Mouse (Mus musculus) intestine, embryonic 15.5 days (tissue): ENCODE measurements at regions not wholly inside any gene's neighbourhood (a gene's known extent, or its start where the extent isn't known, plus 50 kb on each side); places are given as distances from the start of the nearest gene placed in this dataset.

Experiments used
- ATAC-seq: fragments of 200-750 bp; cut with Nextera tagmentation; 2 replicates; pipeline ENCODE4 v1.8.0; 2017; ENCODE audit warnings: moderate TSS enrichment, moderate library complexity
- H3K27ac ChIP-seq: fragments of 300-500 bp; sonication (generic); 2 replicates; pipeline ENCODE4 v1.5.1; 2015; ENCODE audit warnings: mild to moderate bottlenecking, inconsistent platforms
- H3K27me3 ChIP-seq: fragments of 300-500 bp; sonication (generic); replicated peaks from 2 replicates; pipeline ENCODE4 v1.6.1; 2015; ENCODE audit warnings: inconsistent platforms
- H3K36me3 ChIP-seq: fragments of 300-500 bp; sonication (generic); 2 replicates; pipeline ENCODE4 v1.6.1; 2015; ENCODE audit warnings: inconsistent platforms
- H3K4me1 ChIP-seq: fragments of 300-500 bp; sonication (generic); replicated peaks from 2 replicates; pipeline ENCODE4 v1.6.1; 2015; ENCODE audit warnings: inconsistent platforms
- H3K4me2 ChIP-seq: fragments of 300-500 bp; sonication (generic); replicated peaks from 2 replicates; pipeline ENCODE4 v1.6.1; 2015; ENCODE audit warnings: mild to moderate bottlenecking, inconsistent platforms
- H3K4me3 ChIP-seq: fragments of 300-500 bp; sonication (generic); replicated peaks from 2 replicates; pipeline ENCODE4 v1.5.1; 2015; ENCODE audit warnings: inconsistent platforms
- H3K9ac ChIP-seq: fragments of 300-500 bp; sonication (generic); 2 replicates; pipeline ENCODE4 v1.6.1; 2015; ENCODE audit warnings: inconsistent platforms
- H3K9me3 ChIP-seq: fragments of 300-500 bp; sonication (generic); 2 replicates; pipeline ENCODE4 v1.6.1; 2016; ENCODE audit warnings: inconsistent platforms
- WGBS: fragments of 180-500 bp; shearing (Covaris S2); methylation state at CpG from one replicate; pipeline ENCODE4 v1.1.7; 2015; 5-methylcytosine and 5-hydroxymethylcytosine counted together

GRCm38 (mm10) chr15:67284941-67285340, 784.2 kb upstream of the Lrrc6 start:
- Histone ChIP-seq H3K4me2 (no peak overlapping the region), H3K27ac (no peak overlapping the region), H3K4me3 (no peak overlapping the region), H3K4me1 (no peaks in the 10 kb centered on the region), H3K27me3 (no peaks in the 10 kb centered on the region), H3K9ac (no peak overlapping the region), H3K36me3 (no peaks in the 10 kb centered on the region), H3K9me3 (no peaks in the 10 kb centered on the region)
- 64% methylated on average over 4 of the region's 4 CpGs for WGBS
- ATAC-seq = no peak

- Histone ChIP-seq H3K36me3 (no peaks in the 10 kb centered on the region), H3K27ac (no peak overlapping the region), H3K9me3 (no peaks in the 10 kb centered on the region), H3K27me3 (no peaks in the 10 kb centered on the region), H3K9ac (no peak overlapping the region), H3K4me3 (no peak overlapping the region), H3K4me2 (no peak overlapping the region), H3K4me1 (no peaks in the 10 kb centered on the region)
- no peak for ATAC-seq
- WGBS = 60% methylated on average over 3 of the region's 3 CpGs
Measured at GRCm38 (mm10) chr15:67283275-67283972, 782.7 kb upstream of the Lrrc6 start.

DNA sequence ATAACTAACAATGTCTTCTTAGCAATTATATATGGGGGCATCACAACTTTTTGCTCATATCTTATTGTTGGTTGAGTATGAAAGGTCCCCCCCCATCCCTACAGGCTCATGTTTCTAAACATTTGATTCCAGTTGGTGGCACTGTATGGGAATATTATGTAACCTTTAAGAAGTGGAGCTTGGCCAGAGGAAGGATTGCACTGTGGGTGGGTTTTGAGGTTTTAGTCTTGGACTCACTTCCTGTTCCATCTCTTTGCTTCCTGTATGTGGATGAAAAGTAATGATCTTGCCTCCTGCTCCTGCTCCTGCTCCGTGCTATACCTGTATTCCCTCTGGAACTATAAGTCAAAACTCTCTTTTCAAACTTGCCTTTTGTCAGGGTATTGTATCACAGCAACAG, 778.2 kb upstream of the Lrrc6 start:
- WGBS = 80% methylated on average over 1 of the region's 1 CpGs
- Histone ChIP-seq H3K27ac (no peak overlapping the region), H3K4me1 (no peaks in the 10 kb centered on the region), H3K27me3 (no peaks in the 10 kb centered on the region), H3K36me3 (no peaks in the 10 kb centered on the region), H3K4me3 (no peak overlapping the region), H3K4me2 (no peak overlapping the region), H3K9ac (no peak overlapping the region), H3K9me3 (no peaks in the 10 kb centered on the region)
- no peak for ATAC-seq

- no peak for ATAC-seq
- H3K4me3 ChIP-seq = no peak overlapping the region
- no peaks in the 10 kb centered on the region for H3K4me1 ChIP-seq
- no peak overlapping the region for H3K4me2 ChIP-seq
- no peaks in the 10 kb centered on the region for H3K36me3 ChIP-seq
- no peak overlapping the region for H3K9ac ChIP-seq
- H3K27ac ChIP-seq = no peak overlapping the region
- no peaks in the 10 kb centered on the region for H3K27me3 ChIP-seq
- no peaks in the 10 kb centered on the region for H3K9me3 ChIP-seq
Measured at GRCm38 (mm10) chr15:67275058-67275457, 774.3 kb upstream of the Lrrc6 start.

GRCm38 (mm10) chr15:67272397-67272796, 771.7 kb upstream of the Lrrc6 start:
- no peak for ATAC-seq
- WGBS = 94% methylated on average over 2 of the region's 2 CpGs

DNA sequence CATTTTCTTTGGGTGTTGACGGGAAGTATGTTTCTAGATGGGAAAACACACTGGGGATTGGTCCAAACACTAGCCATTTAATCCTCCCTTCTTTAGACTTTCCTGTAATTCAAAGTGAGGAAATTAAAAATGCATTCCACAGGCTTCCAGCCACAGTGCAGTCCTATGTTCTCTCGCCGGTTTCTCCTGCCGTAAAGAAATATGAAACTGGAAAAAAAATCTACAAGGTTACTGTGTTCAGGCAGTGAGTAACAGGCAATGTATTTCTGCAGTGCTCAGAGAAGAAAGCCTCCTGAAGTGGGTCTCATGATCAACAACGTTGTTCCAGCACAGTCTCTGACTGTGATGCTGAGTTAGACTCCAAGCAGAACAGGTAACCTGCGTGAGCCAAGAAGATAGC, 763.0 kb upstream of the Lrrc6 start:
- Histone ChIP-seq H3K4me2 (no peak overlapping the region), H3K27ac (no peak overlapping the region), H3K9me3 (no peaks in the 10 kb centered on the region), H3K36me3 (no peaks in the 10 kb centered on the region), H3K27me3 (no peaks in the 10 kb centered on the region), H3K4me1 (no peaks in the 10 kb centered on the region), H3K4me3 (no peak overlapping the region), H3K9ac (no peak overlapping the region)
- 68% methylated on average over 6 of the region's 6 CpGs for WGBS
- no peak for ATAC-seq

More at GRCm38 (mm10) chr15:67272397-67272796, 771.7 kb upstream of the Lrrc6 start:
- Histone ChIP-seq H3K9me3 (no peaks in the 10 kb centered on the region), H3K36me3 (no peaks in the 10 kb centered on the region), H3K27ac (no peak overlapping the region), H3K4me2 (no peak overlapping the region), H3K4me1 (no peaks in the 10 kb centered on the region), H3K27me3 (no peaks in the 10 kb centered on the region), H3K9ac (no peak overlapping the region), H3K4me3 (no peak overlapping the region)

DNA sequence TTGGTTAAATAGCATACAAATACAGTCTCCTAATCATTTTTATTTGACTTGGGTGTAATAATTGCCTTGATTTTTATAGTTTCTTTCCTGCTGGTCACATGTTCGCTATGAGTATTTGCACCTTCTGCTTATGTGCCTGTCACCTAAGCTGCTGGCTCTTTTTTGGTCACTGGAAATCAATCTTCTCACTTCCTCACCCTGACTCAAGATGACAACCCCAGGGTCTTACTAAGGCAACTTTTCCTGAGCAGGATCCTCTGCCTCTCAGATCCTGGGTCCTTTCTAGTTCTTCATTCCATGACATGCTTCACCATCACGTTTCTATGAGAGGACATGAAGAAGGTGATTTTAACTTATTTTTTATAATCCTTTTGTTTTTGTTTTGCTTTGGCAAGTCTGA, 762.6 kb upstream of the Lrrc6 start:
- Histone ChIP-seq H3K27ac (no peak overlapping the region), H3K9ac (no peak overlapping the region), H3K4me3 (no peak overlapping the region), H3K4me2 (no peak overlapping the region), H3K36me3 (no peaks in the 10 kb centered on the region), H3K9me3 (no peaks in the 10 kb centered on the region), H3K27me3 (no peaks in the 10 kb centered on the region), H3K4me1 (no peaks in the 10 kb centered on the region)
- no peak for ATAC-seq
- 74% methylated on average over 2 of the region's 2 CpGs for WGBS

- 96% methylated on average over 2 of the region's 2 CpGs for WGBS
- Histone ChIP-seq H3K36me3 (no peaks in the 10 kb centered on the region), H3K4me1 (no peaks in the 10 kb centered on the region), H3K9ac (no peak overlapping the region), H3K9me3 (no peaks in the 10 kb centered on the region), H3K4me2 (no peak overlapping the region), H3K4me3 (no peak overlapping the region), H3K27me3 (no peaks in the 10 kb centered on the region), H3K27ac (no peak overlapping the region)
- no peak for ATAC-seq
Measured at GRCm38 (mm10) chr15:67262269-67262668, 761.6 kb upstream of the Lrrc6 start.

GRCm38 (mm10) chr15:67260666-67261065, 760.0 kb upstream of the Lrrc6 start:
- no peaks in the 10 kb centered on the region for H3K9me3 ChIP-seq
- no peaks in the 10 kb centered on the region for H3K27me3 ChIP-seq
- no peak for ATAC-seq
- no peak overlapping the region for H3K9ac ChIP-seq
- no peak overlapping the region for H3K27ac ChIP-seq
- H3K4me3 ChIP-seq = no peak overlapping the region
- no peaks in the 10 kb centered on the region for H3K36me3 ChIP-seq
- no peak overlapping the region for H3K4me2 ChIP-seq
- 82% methylated on average over 3 of the region's 3 CpGs for WGBS
- no peaks in the 10 kb centered on the region for H3K4me1 ChIP-seq

DNA sequence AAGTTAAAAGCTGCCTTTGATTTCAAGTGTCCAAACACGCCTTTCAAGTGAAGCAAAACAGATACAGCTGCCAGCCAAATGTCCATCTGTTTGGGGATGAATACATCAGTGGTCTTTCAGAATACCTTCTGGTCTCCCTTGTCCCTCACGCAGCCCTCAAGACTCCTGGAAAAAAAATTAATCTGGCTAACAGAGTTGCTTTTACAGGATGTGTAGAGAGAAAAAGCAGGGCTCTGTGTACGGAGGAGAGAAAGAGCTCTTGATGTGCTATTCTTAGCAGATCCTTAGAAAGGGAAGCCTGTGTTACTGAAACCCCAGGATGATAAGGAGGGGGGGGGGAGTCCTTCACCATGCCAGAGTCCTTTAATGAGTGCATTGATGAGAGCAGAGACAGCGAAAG, 748.4 kb upstream of the Lrrc6 start:
- no peak for ATAC-seq
- Histone ChIP-seq H3K27ac (no peak overlapping the region), H3K9ac (no peak overlapping the region), H3K36me3 (no peaks in the 10 kb centered on the region), H3K4me1 (no peaks in the 10 kb centered on the region), H3K9me3 (no peaks in the 10 kb centered on the region), H3K4me3 (no peak overlapping the region), H3K4me2 (no peak overlapping the region), H3K27me3 (no peaks in the 10 kb centered on the region)
- 32% methylated on average over 4 of the region's 4 CpGs for WGBS

DNA sequence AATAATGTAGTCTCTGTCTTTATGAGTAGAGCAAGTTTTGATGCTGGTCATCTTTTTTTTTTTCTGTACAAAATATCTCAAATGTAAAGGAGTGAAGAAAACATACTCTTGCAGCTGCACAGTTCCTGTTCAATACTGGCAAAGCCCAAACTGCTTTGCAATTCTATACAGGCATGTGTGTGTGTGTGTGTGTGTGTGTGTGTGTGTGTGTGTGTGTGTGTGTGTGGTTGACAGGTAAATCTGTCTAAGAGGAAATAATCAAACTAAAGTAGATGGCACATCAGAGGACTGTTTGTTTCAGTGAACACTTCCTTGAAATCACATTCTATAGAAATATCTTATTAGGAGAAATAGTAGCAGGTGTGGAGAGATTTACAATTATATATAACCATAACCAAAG, 747.8 kb upstream of the Lrrc6 start:
- no peaks in the 10 kb centered on the region for H3K9me3 ChIP-seq
- H3K4me2 ChIP-seq = no peak overlapping the region
- no peak overlapping the region for H3K27ac ChIP-seq
- no peak overlapping the region for H3K4me3 ChIP-seq
- no peak for ATAC-seq
- H3K9ac ChIP-seq = no peak overlapping the region
- no peaks in the 10 kb centered on the region for H3K36me3 ChIP-seq
- H3K4me1 ChIP-seq = no peaks in the 10 kb centered on the region
- H3K27me3 ChIP-seq = no peaks in the 10 kb centered on the region

GRCm38 (mm10) chr15:67245658-67246268, 745.1 kb upstream of the Lrrc6 start:
- WGBS = 79% methylated on average over 4 of the region's 4 CpGs
- Histone ChIP-seq H3K4me3 (no peak overlapping the region), H3K36me3 (no peaks in the 10 kb centered on the region), H3K9ac (no peak overlapping the region), H3K9me3 (no peaks in the 10 kb centered on the region), H3K27me3 (no peaks in the 10 kb centered on the region), H3K4me1 (no peaks in the 10 kb centered on the region), H3K27ac (no peak overlapping the region), H3K4me2 (no peak overlapping the region)
- ATAC-seq = no peak

DNA sequence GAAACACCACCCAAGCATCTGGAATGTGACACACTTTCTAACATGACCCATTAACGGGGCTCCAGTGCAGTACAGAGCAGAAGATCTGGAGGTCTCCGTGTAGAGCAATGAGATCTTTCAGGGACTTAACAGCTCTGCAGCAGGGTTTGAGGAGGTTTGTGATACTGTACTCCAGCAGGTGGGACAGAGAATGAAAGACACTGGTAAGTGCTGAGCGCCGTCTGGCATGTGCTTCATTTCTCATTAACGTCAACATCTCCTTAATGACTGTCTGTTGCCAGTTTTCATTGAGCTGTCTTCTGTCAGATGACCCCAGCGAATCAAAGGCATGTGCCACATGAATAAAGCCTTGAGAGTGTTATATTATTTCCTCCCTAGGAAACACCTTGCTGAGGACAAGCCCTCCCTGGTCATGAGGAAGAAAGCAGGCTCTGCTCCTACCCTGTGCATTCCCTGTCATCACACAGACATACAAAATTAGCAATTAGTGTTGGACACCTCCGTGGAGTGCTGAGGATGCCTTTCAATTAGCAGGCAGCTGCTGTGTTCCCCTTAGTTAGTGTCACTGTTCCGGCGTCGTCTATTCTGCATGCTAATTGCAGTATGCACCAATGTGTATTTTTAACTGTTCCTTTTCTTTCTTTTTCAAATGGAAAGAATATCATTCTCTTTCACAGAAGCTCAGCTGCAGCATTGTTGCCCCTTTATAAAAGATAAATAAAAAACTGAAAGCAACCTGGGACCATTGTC, 744.4 kb upstream of the Lrrc6 start:
- 62% methylated on average over 10 of the region's 10 CpGs for WGBS
- H3K4me2 ChIP-seq = no peak overlapping the region
- no peak overlapping the region for H3K4me3 ChIP-seq
- H3K36me3 ChIP-seq = no peaks in the 10 kb centered on the region
- no peak overlapping the region for H3K27ac ChIP-seq
- H3K9ac ChIP-seq = no peak overlapping the region
- H3K27me3 ChIP-seq = no peaks in the 10 kb centered on the region
- ATAC-seq = no peak
- no peaks in the 10 kb centered on the region for H3K4me1 ChIP-seq
- H3K9me3 ChIP-seq = no peaks in the 10 kb centered on the region
